Mouse (Mus musculus) left cerebral cortex, adult 2 months (tissue): Measurements from ENCODE around the gene Smarce1. TPM values are rescaled to one million over a fixed set of nuclear protein-coding genes. Genes with fewer than 3 reads are reported as not detected.
A peak's percentile ranks its signal among the peaks of the same experiment; 100 is the strongest.

Experiments used
- DNase-seq, 2 experiments: peaks; one replicate each; pipeline ENCODE4 v3.0.0; 2021 to 2022; ENCODE audit warnings: low spot score in 2 of 2, mixed read lengths in 1 of 2; ENCODE audit errors: extremely low spot score in 1 of 2
- H3K27ac ChIP-seq: fragments of 200-600 bp; 2 replicates; pipeline ENCODE4 v1.8.1; 2022
- H3K4me3 ChIP-seq: fragments of 200-600 bp; 2 replicates; pipeline ENCODE4 v1.8.1; 2022
- CTCF ChIP-seq: fragments of 200-600 bp; IDR thresholded peaks from 2 replicates; pipeline ENCODE4 v1.8.1; 2022; ENCODE audit warnings: antibody characterized with exemption, mild to moderate bottlenecking, moderate library complexity
- intact Hi-C: fragments of 180-260 bp; cut with DNase I; formaldehyde crosslinking; loops from one replicate; pipeline ENCODE4 v1.15.1; 2025
- long read RNA-seq, 2 experiments: library from polyadenylated mRNA; stranded (forward); transcript quantifications; one replicate each; pipeline ENCODE4 v2.0.0; 2021; ENCODE audit warnings: borderline mapping rate in 2 of 2
- total RNA-seq, 2 experiments: library from RNA; stranded (reverse); gene quantifications; 2 replicates each; pipeline ENCODE4 v1.2.3; 2021

Smarce1 gene
- total RNA-seq, result 10 to 100 TPM; 60.1 to 61.1 TPM
- long read RNA-seq, experiment 1, transcript Smarce1-201 (11 exons, 2,919 nt), result major isoform, 7 of 28 reads
- long read RNA-seq, experiment 1, partial matches to known transcripts, result 1 of 28 reads
- long read RNA-seq, experiment 1, other reads (novel, unspliced or antisense), result 20 of 28 reads
- long read RNA-seq, experiment 2, transcript Smarce1-201 (11 exons, 2,919 nt), result major isoform, 9 of 17 reads
- long read RNA-seq, experiment 2, partial matches to known transcripts, result 1 of 17 reads
- long read RNA-seq, experiment 2, other reads (novel, unspliced or antisense), result 7 of 17 reads

DNA sequence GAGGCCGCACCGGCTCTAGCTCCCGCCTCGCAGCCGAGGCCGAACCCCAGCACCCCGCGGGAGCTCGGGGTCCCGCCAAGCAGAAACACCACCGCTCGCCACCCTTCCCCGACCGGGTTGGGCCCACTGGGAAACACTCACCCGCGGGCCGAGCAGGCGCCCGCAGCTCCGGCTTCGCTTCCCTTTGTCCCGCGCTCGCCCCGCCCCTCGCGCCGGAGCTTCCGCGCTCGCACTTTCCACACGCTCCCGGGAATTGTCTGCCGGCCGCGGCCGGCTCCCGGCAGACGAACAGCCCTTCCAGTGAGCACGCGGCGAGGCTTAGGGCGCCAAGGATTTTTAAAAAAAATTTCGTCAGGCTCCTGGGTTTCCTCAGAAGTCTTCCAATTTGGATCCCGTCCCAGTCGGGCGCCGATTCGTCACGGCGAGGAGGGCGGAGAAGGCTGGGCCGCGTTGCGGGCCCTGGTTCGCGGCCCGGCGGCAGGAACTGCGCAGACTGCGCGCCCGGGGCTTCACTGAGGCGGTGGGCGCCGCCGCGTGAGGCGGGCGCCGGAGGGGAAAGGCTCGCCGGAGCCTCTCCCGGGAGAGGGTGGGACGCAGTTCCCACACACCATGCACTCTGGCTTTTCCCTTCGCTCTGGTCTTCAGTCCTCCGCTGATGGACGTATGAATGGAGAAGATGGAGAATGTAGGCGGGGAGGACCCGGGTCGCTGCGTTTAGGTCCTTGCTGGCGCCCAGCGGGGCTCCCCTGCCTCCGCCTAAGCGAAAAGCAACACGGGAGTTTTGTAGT, at the start of gene Smarce1:
Smarce1 (minus strand) TSS at position 757 of the 788 bp plus-strand sequence.
- peak; percentile 77 to 83 for DNase-seq
- intact Hi-C loops, result no loop called here
- H3K4me3 ChIP-seq, result peak within 1 kb of the TSS; percentile 90
- no peak for TF ChIP-seq CTCF
- peak within 1 kb of the TSS; percentile 98 for H3K27ac ChIP-seq

DNA sequence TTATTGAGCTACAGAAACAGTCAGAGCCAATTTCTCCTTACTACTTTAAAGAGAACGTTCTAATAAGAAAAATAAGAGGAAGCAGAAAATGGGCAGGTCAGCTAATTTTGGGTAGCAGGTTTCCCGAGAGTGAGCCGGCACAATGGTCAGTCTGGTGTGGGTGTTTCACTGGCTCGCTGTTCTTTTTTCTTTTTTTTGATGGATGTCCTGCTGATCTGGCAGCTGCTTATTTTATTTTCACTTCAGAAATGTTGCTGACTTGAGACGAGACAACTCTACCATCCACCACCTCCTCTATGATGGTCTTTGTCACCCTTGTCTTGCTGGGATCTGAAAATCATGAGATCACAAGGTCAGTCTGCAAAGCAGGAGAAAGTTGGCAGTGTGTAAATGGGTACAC, 49.2 kb upstream of the Smarce1 start:
- no peak overlapping the region for H3K27ac ChIP-seq
- TF ChIP-seq CTCF, result no peak
- no peak for DNase-seq
- intact Hi-C loops, result no loop called here
- H3K4me3 ChIP-seq, result no peak overlapping the region

DNA sequence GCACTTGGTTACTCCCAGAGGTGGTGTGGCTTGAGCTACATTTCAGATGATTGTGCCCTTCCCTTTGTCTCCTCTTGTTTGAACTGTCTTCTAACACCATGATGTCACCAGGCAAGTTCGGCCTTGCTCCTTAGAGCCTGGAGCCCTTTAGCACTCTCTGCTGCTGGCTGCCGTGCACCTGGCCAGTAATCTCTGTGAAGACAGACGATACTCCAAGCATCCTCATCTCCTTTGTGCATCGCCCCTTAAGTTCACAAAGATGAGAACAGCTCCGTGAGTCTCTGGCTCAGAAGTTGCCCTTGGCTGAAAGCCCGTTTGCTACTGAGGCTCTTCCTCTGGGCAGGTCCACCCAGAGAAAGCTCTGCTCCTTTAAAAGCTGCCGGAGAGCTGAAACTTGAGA, 46.0 kb upstream of the Smarce1 start:
- Histone ChIP-seq H3K4me3 (no peak overlapping the region), H3K27ac (no peak overlapping the region)
- no peak for DNase-seq
- intact Hi-C loops, result no loop called here
- TF ChIP-seq CTCF, result no peak

DNA sequence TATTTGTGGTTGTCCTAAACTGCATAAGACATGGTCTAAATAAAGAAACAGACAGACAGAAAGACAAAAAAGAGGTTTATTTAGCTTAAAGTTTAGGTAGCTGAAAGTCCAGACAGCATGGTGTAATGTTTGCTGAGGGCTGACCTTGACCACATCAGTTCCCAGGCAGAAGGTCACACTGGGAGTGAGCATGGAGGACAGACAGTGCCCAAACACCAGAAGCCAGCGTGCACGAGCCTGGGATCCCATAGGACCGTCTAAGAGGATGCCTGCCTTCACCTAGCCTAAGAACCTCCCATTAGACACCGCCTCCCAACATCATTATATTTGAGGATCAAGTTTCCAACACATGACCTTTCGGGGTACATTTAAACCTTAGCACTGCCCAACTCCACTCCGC, 44.8 kb upstream of the Smarce1 start:
- no peak for TF ChIP-seq CTCF
- Histone ChIP-seq H3K4me3 (no peak overlapping the region), H3K27ac (no peak overlapping the region)
- intact Hi-C loops, result no loop called here
- DNase-seq, result no peak

DNA sequence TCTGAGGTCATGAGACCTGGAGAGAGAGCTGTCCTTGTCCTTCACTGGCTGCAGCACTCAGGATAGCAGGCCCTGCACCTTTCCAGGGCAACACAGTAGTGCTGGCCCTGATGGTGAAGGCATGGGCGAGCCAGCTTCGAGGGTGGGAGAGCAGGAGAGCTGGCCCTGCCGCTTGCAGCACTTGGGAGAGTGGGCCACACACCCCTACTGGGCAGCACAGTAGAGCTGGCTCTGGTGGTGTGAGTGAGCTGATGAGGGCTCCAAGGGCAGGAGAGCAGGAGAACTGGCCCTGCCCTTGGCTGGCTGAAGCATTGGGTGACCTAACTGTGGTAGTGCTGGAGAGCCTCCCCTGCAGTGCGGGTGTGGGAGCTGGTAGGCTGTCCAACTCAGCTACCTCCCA, 41.9 kb upstream of the Smarce1 start:
- intact Hi-C loops, result no loop called here
- H3K4me3 ChIP-seq, result no peak overlapping the region
- TF ChIP-seq CTCF, result no peak
- no peak for DNase-seq
- H3K27ac ChIP-seq, result no peak overlapping the region

DNA sequence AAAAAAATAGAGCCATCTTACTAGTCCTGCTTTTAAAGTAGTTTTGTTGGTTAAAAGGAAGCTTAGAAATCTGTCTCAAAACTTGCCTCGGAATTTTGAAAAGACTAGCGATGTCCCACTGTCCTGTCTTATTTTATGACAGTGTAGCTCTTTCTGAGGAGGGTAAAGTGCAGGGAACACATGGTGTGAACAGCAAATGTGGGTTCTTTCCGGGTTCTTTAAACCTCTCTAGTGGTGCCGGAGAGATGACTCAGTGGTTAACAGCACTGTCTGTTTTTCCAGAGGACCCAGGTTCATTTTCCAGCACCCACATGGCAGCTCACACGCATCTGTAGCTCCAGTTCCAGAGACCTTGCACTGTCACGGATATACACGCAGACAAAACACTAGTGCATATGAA, 38.4 kb upstream of the Smarce1 start:
- TF ChIP-seq CTCF, result no peak
- no peak overlapping the region for H3K27ac ChIP-seq
- intact Hi-C loops, result no loop called here
- no peak overlapping the region for H3K4me3 ChIP-seq
- DNase-seq, result no peak

DNA sequence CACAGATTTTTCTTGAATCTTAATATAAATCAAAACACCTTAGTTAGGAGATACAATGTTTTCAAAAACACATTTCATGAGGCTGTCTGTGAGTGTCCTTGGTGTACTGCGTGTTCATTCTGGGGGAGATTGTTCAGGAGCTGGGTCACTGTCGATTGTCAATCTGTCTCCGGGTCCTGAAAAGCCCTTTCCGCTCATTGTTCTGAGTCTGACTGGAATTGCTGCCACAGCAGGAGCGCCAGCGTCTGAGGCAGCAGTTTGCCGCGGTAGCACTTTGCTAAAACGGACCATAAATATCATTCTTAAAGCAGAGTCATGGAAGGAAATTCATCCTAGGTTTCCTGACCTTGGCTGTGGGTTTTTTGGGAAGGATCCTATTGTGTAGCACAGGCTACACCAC, 35.0 kb upstream of the Smarce1 start:
- no peak for DNase-seq
- TF ChIP-seq CTCF, result no peak
- intact Hi-C loops, result no loop called here
- H3K27ac ChIP-seq, result peak overlapping the region; percentile 67
- H3K4me3 ChIP-seq, result no peak overlapping the region

DNA sequence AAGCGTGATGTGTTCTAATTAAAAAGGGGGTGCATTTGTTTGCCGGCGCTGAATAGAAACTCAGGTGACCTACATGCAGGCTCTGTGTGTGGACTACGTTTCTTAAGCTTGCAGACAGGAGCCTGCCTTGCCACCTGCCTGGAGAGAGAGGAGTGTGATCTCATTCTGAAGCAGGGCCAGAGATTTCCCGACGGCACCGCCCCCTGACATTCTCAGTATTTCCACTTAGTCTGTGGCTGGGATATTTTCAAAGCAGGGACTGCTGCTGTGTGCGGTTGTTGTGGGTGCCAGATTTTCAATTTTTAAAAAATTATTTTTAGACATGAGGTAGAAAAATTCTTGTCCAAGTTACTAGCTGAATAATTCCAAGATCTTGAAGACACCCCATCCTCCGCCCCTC, 34.4 kb upstream of the Smarce1 start:
- peak; percentile 43 to 52 for DNase-seq
- no peak overlapping the region for H3K4me3 ChIP-seq
- TF ChIP-seq CTCF, result no peak
- H3K27ac ChIP-seq, result peak overlapping the region; percentile 67; the same call in 1 of the 2 replicates
- intact Hi-C loops, result no loop called here

DNA sequence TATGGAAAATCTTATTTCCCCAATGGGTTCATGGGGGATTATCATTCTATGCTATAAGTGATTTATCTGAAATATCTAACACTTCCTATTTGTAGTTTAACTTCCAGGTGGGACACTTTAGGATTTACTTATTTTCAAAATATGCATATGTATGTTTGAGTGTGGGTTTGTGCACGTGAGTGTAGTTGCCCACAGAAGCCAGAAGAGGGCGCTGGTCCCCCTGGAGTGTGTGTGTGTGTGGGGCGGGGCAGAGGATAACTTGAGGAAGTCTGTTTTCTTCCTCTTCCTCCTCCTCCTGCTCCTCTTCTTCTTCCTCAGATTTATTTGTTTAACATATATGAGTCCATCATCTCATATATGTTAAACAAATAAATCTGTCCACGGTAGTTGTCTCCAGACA, 25.4 kb upstream of the Smarce1 start:
- DNase-seq, result no peak
- intact Hi-C loops, result no loop called here
- TF ChIP-seq CTCF, result peak; percentile 10
- H3K4me3 ChIP-seq, result no peak overlapping the region
- no peak overlapping the region for H3K27ac ChIP-seq

DNA sequence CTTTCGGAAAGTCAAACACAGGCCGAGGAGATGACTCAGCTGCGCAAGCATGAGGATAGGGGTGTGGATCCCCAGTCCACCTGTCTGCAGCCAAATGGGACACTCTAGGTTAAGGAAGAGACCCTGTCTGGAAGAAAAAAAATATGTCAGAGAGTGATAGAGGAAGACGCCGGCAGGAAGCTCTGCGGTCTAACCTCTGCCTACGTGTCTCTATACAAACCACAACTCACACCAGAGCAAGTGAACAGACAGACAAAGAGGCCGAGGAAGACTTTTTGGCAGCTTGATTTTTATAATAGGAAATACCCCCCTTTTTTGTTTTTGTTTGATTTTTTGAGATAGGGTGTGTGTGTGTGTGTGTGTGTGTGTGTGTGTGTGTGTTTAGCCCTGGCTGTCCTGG, 24.5 kb upstream of the Smarce1 start:
- no peak for TF ChIP-seq CTCF
- H3K27ac ChIP-seq, result no peak overlapping the region
- DNase-seq, result no peak
- intact Hi-C loops, result no loop called here
- H3K4me3 ChIP-seq, result no peak overlapping the region

DNA sequence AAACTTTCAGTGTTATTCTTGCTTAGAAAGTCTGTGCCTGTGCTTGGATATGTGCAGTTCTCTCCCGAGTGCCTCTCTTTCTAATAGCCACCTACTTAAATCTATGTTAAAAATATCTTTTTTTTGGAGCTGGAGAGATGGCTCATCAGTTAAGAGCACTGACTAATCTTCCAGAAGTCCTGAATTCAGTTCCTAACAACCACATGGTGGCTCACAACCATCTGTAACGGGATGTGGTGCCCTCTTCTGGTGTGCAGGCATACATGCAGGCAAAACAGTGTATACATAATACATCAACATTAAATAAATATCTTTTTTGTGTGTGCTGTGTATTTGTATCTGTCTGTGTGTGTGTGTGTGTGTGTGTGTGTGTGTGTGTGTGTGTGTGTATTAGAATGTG, 23.1 kb upstream of the Smarce1 start:
- Histone ChIP-seq H3K27ac (no peak overlapping the region), H3K4me3 (no peak overlapping the region)
- TF ChIP-seq CTCF, result peak; percentile 26
- intact Hi-C loops, result loop anchor here (5.0 kb wide), 1 partner anchor 38 kb away; no protein-coding TSS in a partner anchor
- DNase-seq, result no peak

DNA sequence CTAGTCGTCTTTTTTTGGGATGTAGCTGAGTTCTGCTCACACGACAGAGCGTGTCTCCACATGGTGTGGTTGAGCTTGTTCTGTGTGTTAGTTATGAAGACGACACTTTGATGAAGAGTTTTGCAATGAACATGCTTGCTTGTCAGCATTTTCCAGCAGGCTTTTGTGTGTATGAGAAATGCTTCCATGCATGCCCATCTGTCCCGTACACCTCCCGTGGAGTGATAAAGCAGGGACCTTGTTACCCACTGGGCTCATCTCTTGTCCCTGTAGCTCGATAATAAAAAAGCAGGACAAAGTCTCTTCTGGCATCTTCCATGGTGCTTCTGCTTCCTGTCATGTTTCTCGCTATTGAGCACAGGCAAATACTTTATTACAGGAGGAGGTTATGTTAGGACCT, 21.9 kb upstream of the Smarce1 start:
- intact Hi-C loops, result loop anchor here (5.0 kb wide), 1 partner anchor 40 kb away; no protein-coding TSS in a partner anchor
- TF ChIP-seq CTCF, result no peak
- no peak for DNase-seq
- H3K27ac ChIP-seq, result no peak overlapping the region
- no peak overlapping the region for H3K4me3 ChIP-seq
